Mouse (Mus musculus) ES-Bruce4 (cell line): ENCODE results near the gene Actl6b.

Experiments used
- CTCF ChIP-seq: IDR thresholded peaks from one replicate; pipeline ENCODE4 v1.8.1; 2011; ENCODE audit warnings: low read depth, low read length
- EP300 ChIP-seq: IDR thresholded peaks from 2 replicates; pipeline ENCODE4 v1.6.1; 2011; ENCODE audit warnings: low read depth, low read length; ENCODE audit not compliant: insufficient read depth
- POLR2A ChIP-seq: IDR thresholded peaks from one replicate; pipeline ENCODE4 v1.8.1; 2011; ENCODE audit warnings: low read length; ENCODE audit not compliant: insufficient read depth

- no peak for TF ChIP-seq CTCF
- no peak for TF ChIP-seq EP300
- no peak for TF ChIP-seq POLR2A
Observed at GRCm38 (mm10) chr5:137534762-137535161, 18.6 kb upstream of the Actl6b start.
